Mouse (Mus musculus): ENCODE results near the gene S100pbp.

GRCm38 (mm10) chr4:129145943-129146342 lies 43.6 kb downstream of the S100pbp start:
- TF ChIP-seq CTCF (IDR thresholded peaks at IDR 0.05; ENCODE audit: low read depth), result no peak
- no peak for TF ChIP-seq EP300 (optimal IDR thresholded peaks at IDR 0.05)
